Mouse (Mus musculus) gastrocnemius, adult 2 months (tissue): ENCODE measurements around the gene Adamtsl4. TPM values are rescaled to one million over a fixed set of nuclear protein-coding genes. Genes with fewer than 3 reads are reported as not detected.
A peak's percentile ranks its signal among the peaks of the same experiment; 100 is the strongest.

Experiments used
- DNase-seq: peaks from one replicate; pipeline ENCODE4 v3.0.0; 2022
- H3K27ac ChIP-seq: fragments of 200-600 bp; 2 replicates; pipeline ENCODE4 v1.8.1; 2022; ENCODE audit warnings: mild to moderate bottlenecking
- H3K4me3 ChIP-seq: fragments of 200-600 bp; 2 replicates; pipeline ENCODE4 v1.8.1; 2022; ENCODE audit warnings: mild to moderate bottlenecking, moderate library complexity
- CTCF ChIP-seq: fragments of 200-600 bp; IDR thresholded peaks from 2 replicates; pipeline ENCODE4 v1.8.1; 2022; ENCODE audit warnings: antibody characterized with exemption, mild to moderate bottlenecking, moderate library complexity
- intact Hi-C: fragments of 180-260 bp; cut with DNase I; formaldehyde crosslinking; loops from one replicate; pipeline ENCODE4 v1.15.1; 2025
- microRNA-seq: library from miRNA; unstranded; fragments of <30 nt; microRNA quantifications from one replicate; pipeline ENCODE4 v1.2.0, GENCODE M21; 2021
- total RNA-seq, 2 experiments: library from RNA; stranded (reverse); gene quantifications; 2 replicates each; pipeline ENCODE4 v1.2.3; 2021

Adamtsl4 gene
- total RNA-seq, 2 experiments from 2014 or later = 17.2 to 32.0 TPM

DNA sequence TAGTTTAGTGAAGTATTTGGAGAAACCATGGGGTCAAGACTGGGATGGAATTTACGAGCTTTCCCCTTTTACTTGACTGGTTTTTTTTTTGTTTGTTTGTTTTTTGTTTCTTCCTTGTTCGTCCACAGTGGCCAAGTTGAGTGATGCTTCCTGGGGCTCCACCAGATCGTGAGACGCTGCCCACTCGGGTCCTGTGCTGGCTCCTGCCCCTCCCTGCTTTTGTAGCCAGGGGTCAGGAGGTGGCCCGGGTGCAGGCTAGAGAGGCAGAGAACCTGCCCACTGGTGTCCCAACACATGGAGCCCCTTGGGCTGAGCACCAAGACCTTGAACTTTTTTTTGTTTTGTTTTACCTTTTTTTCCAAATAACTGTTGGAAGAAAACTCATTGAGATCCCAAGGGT, 56.4 kb downstream of the Adamtsl4 start:
- TF ChIP-seq CTCF = no peak
- peak overlapping the region; percentile 16; the same call in 1 of the 2 replicates for H3K27ac ChIP-seq

DNA sequence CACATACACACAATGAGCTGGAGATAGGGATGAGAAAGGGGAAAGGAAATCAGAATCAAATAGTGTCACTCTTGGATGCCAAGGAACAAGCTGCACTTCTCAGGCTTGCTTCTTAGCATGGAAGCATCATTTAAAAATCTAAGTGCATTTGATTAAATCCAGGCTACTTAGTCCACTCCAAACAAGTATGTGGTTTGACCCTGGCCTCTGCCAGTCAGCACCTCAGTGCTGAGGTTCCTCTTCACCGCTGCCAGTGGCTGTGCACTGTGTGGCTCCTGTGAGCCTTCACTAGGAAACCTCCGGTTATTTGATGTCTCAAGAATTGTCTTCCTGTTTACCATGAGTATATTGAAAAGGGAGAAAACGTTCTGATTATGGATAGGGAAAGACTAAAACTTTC, 56.9 kb downstream of the Adamtsl4 start:
- no peak overlapping the region for H3K4me3 ChIP-seq
- DNase-seq = no peak
- intact Hi-C loops = loop anchor here (5.0 kb wide), 3 partner anchors 101 to 141 kb away; no protein-coding TSS in a partner anchor
- H3K27ac ChIP-seq = peak overlapping the region; percentile 16; the same call in 1 of the 2 replicates
- no peak for TF ChIP-seq CTCF

More for the DNA sequence above, 56.4 kb downstream of the Adamtsl4 start:
- intact Hi-C loops = loop anchor here (5.0 kb wide), 3 partner anchors 101 to 141 kb away; no protein-coding TSS in a partner anchor
- DNase-seq = no peak
- no peak overlapping the region for H3K4me3 ChIP-seq

DNA sequence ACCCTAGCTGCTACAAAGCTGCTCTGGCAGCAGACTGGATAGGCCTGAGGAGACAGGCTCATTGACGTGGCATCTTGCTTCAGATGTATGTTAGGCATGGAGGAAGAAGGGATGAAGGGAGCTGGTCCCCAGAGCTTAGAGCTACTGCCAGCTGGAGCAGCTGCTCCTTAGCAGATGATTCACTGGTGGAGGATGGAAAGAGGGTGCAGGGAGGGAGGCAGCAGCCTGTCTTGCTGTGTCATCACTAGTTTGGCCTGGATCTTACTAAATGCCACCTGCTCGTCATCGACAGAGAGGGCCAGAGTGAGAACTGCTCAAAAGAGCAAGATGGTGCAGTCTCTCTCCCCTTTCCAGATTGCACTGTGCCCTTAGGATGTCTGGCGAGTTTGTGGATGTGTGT, 58.0 kb downstream of the Adamtsl4 start:
- intact Hi-C loops = loop anchor here (5.0 kb wide), 3 partner anchors 103 to 143 kb away; no protein-coding TSS in a partner anchor
- Histone ChIP-seq H3K4me3 (no peak overlapping the region), H3K27ac (peak overlapping the region; percentile 60)
- no peak for TF ChIP-seq CTCF
- DNase-seq = no peak

DNA sequence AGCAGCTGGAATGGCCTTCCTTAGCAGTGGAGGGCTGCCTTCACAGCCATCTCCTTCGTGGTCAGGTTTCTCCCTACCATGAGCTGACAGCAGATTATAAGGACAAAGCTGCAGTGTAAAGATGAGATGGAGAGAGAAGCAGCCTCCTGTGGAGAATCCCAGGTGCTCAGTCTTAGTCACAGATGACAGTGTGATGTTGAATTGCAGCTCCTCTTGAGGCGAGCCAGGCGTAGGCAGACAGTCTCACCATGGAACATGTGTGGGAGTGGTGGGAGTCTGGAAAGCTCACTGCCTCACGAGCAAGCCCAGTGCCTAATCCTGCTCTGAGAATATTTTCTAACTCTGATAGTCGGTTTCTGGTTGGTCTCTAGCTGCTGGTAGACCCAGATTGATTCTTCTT, 60.0 kb downstream of the Adamtsl4 start:
- Histone ChIP-seq H3K4me3 (no peak overlapping the region), H3K27ac (no peak overlapping the region)
- intact Hi-C loops = no loop called here
- no peak for TF ChIP-seq CTCF
- DNase-seq = no peak

Small RNA genes within 50 kb of the gene (microRNA-seq; reads per million reads assigned to microRNA genes)
- gene Mir7014 = not detected

Other genes starting within 250 kb of the Adamtsl4 start
- 1 to 10 TPM; 3.9 to 9.0 TPM for gene Ctsk, start 188.7 kb downstream of the Adamtsl4 start, total RNA-seq
- gene Ctss, start 161.1 kb downstream of the Adamtsl4 start, total RNA-seq = 1 to 10 TPM; 2.1 to 4.6 TPM
- not detected for gene Hormad1, start 128.2 kb downstream of the Adamtsl4 start, total RNA-seq
- 10 to 100 TPM; 10.8 to 13.5 TPM for gene Golph3l, start 99.0 kb downstream of the Adamtsl4 start, total RNA-seq
- gene Ensa, start 62.9 kb downstream of the Adamtsl4 start, total RNA-seq = 100 to 1,000 TPM in 1 of 2 experiments, 10 to 100 TPM in 1; 97.2 to 102 TPM
- gene Mcl1, start 29.1 kb downstream of the Adamtsl4 start, total RNA-seq = 100 to 1,000 TPM; 110 to 123 TPM
- 10 to 100 TPM; 18.0 to 23.0 TPM for gene Ecm1, start 51.7 kb upstream of the Adamtsl4 start, total RNA-seq
- 10 to 100 TPM; 23.0 to 30.8 TPM for gene Tars2, start 72.3 kb upstream of the Adamtsl4 start, total RNA-seq
- 10 to 100 TPM; 32.4 to 35.2 TPM for gene Rprd2, start 130.9 kb upstream of the Adamtsl4 start, total RNA-seq
- gene Prpf3, start 168.0 kb upstream of the Adamtsl4 start, total RNA-seq = 10 to 100 TPM; 18.2 to 18.3 TPM
- 100 to 1,000 TPM; 303 to 336 TPM for gene Mrps21, start 183.6 kb upstream of the Adamtsl4 start, total RNA-seq
- gene Ciart, start 194.3 kb upstream of the Adamtsl4 start, total RNA-seq = 1 to 10 TPM; 2.7 to 9.3 TPM
- 1 to 10 TPM; 1.4 to 2.1 TPM for gene BC028528, start 204.1 kb upstream of the Adamtsl4 start, total RNA-seq
- 10 to 100 TPM; 41.0 to 50.3 TPM for gene Aph1a, start 206.1 kb upstream of the Adamtsl4 start, total RNA-seq
- gene Car14, start 216.8 kb upstream of the Adamtsl4 start, total RNA-seq = 100 to 1,000 TPM in 1 of 2 experiments, 10 to 100 TPM in 1; 81.2 to 115 TPM
- 10 to 100 TPM; 76.4 to 89.9 TPM for gene Anp32e, start 241.3 kb upstream of the Adamtsl4 start, total RNA-seq